Mouse (Mus musculus) hindbrain, embryonic 12.5 days (tissue): ENCODE data around the gene Lenep. TPM values are rescaled to one million over a fixed set of nuclear protein-coding genes. Genes with fewer than 3 reads are reported as not detected.

Experiments used
- ATAC-seq: fragments of 200-750 bp; cut with Nextera tagmentation; 2 replicates; pipeline ENCODE4 v1.8.0; 2017; ENCODE audit warnings: moderate TSS enrichment; ENCODE audit not compliant: low FRiP score
- H3K27ac ChIP-seq: fragments of 300-500 bp; sonication (generic); 2 replicates; pipeline ENCODE4 v1.5.1; 2016; ENCODE audit warnings: mild to moderate bottlenecking
- H3K27me3 ChIP-seq: fragments of 300-500 bp; sonication (generic); 2 replicates; pipeline ENCODE4 v1.6.1; 2016; ENCODE audit warnings: mild to moderate bottlenecking
- H3K36me3 ChIP-seq: fragments of 300-500 bp; sonication (generic); 2 replicates; pipeline ENCODE4 v1.6.1; 2016; ENCODE audit warnings: mild to moderate bottlenecking
- H3K4me1 ChIP-seq: fragments of 300-500 bp; sonication (generic); 2 replicates; pipeline ENCODE4 v1.6.1; 2016
- H3K4me2 ChIP-seq: fragments of 300-500 bp; sonication (generic); replicated peaks from 2 replicates; pipeline ENCODE4 v1.6.1; 2016; ENCODE audit warnings: mild to moderate bottlenecking
- H3K4me3 ChIP-seq: fragments of 300-500 bp; sonication (generic); 2 replicates; pipeline ENCODE4 v1.5.1; 2016; ENCODE audit warnings: mild to moderate bottlenecking
- H3K9ac ChIP-seq: fragments of 300-500 bp; sonication (generic); 2 replicates; pipeline ENCODE4 v1.6.1; 2016; ENCODE audit warnings: mild to moderate bottlenecking, moderate library complexity
- H3K9me3 ChIP-seq: fragments of 300-500 bp; sonication (generic); replicated peaks from 2 replicates; pipeline ENCODE4 v1.6.1; 2016; ENCODE audit warnings: mild to moderate bottlenecking
- WGBS: fragments of 180-500 bp; shearing (Covaris S2); methylation state at CpG from one replicate; pipeline ENCODE4 v1.1.7; 2016; 5-methylcytosine and 5-hydroxymethylcytosine counted together
- polyA plus RNA-seq: library from polyadenylated mRNA; unstranded; fragments of >200 nt; fragmentation: Nextera tagmentation; extraction: Ambion mirVana; gene quantifications from 2 replicates; pipeline ENCODE4 v1.2.1, GENCODE M21; 2016

Lenep gene
- 1.0 and 1.5 TPM in 2 replicates for polyA plus RNA-seq

DNA sequence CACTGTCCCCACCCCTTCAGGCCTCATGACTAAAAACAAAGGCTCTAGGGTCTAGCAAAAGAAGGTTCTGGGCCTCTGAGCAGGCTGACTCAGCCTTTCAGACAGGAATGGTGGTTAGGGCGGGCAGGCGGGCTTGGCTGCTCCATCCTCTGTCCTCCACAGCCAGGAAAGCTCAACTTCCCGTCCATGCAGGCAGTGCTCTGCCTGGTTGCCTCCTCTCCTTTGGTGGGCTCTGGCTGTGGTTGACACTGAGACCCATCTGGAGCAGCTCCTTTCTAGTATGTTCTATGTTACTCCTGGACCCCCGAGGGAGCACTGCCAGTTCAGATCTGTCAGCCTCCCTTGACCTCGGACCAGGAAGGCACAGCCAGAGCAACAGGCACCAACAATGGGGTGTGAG, at the start of gene Lenep:
Gene Lenep, minus strand, starts transcription at position 101 of the 400 bp plus-strand sequence.
- Histone ChIP-seq H3K9ac (no peak within 1 kb of the TSS), H3K27ac (no peak within 1 kb of the TSS), H3K4me3 (no peak within 1 kb of the TSS), H3K4me2 (no peak within 1 kb of the TSS), H3K9me3 (no peaks in the 10 kb centered on the region), H3K27me3 (no peaks in the 10 kb centered on the region), H3K36me3 (peaks cover 40% of the 10 kb centered on the region), H3K4me1 (no peaks in the 10 kb centered on the region)
- ATAC-seq, result no peak
- WGBS, result 69% methylated on average over 5 of the region's 5 CpGs

DNA sequence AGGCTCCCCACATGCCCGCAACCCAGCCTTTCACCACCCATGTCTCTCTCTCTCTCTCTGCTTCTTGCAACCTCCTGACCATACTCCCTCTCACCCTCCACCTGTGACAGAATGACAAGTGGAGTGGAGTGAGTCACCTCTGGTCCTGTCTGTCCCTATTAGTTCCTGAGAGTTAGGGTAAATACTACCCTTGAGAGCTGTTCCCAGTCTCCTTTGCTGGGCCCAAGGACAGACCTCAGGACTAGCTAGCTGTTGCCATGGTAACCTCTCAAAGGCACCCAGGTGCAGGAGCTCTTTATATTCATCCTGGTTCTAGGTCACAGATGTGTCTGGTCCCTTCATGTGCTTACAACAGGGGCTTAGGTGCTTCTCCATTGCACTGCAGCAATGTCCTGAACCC, 49.3 kb upstream of the Lenep start:
- Histone ChIP-seq H3K4me2 (no peak overlapping the region), H3K9me3 (no peaks in the 10 kb centered on the region), H3K4me1 (peaks cover 8% of the 10 kb centered on the region), H3K36me3 (no peaks in the 10 kb centered on the region), H3K9ac (no peak overlapping the region), H3K4me3 (no peak overlapping the region), H3K27ac (no peak overlapping the region), H3K27me3 (no peaks in the 10 kb centered on the region)
- WGBS, result 77% methylated on average over 1 of the region's 1 CpGs
- ATAC-seq, result no peak

DNA sequence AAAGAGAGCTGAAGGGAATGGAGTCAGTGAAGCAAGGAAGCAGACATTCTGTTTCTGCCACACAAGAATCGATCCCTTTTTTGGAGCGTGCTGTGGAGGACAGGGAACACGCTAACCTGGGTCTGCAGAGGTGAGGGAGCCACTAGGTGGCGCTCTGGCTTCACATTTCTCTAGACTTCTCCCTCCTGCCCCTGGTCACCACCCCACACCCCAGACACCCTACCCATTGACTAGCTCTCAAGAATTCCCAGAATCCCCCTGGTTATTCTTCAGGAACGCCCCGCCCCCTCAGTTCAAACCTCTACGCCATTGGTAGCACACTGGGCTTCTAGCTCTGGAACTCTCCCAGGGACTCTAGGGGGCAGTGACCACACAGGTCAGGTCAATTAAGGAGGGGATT, 46.9 kb upstream of the Lenep start:
- Histone ChIP-seq H3K4me3 (no peak overlapping the region), H3K36me3 (no peaks in the 10 kb centered on the region), H3K4me1 (peaks cover 6% of the 10 kb centered on the region; the same call in 1 of the 2 replicates), H3K9ac (no peak overlapping the region), H3K9me3 (no peaks in the 10 kb centered on the region), H3K27me3 (no peaks in the 10 kb centered on the region), H3K4me2 (no peak overlapping the region), H3K27ac (no peak overlapping the region)
- WGBS, result 38% methylated on average over 7 of the region's 7 CpGs
- peak; percentile 35 for ATAC-seq

DNA sequence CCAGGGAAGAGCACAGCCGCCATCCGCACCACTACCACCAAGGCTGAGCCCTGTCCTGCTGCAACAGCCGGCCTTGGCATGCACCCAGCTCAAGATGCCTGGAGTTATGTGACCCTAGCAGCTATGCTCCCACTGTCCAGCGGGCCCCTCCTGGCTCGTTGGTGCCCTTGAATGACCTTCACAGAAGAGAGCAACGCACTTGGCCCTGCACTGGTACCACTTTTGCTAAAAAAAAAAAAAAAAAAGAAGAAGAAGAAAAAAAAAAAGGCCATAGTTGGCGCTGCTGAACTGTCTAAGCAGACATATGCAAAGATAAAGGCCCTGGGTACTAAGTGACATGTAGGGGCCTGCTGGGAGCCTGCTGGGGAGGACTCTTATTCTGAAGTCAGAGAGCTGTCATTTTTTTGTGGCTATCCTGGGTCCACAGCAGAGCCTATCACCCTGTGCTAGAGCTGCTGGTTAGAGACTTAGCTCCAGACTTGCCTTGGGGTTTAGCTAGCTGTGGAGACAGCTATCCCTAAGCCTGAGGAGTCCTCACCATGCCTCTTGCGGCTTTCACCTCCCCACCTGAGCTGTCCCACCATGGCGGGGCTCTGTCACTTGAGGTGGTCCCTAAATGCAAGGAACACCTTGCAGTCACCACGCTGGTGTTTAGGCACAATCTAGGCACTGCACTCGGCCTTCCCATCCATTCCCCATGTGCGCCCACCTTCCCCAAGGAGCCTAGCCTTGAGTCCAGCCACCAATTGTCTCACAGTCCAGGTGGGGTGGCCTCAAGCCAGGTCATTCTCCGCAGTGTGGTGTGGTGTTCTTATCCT, 46.3 kb upstream of the Lenep start:
- ATAC-seq, result peak; percentile 18; the same call in 1 of the 2 replicates
- Histone ChIP-seq H3K27me3 (no peaks in the 10 kb centered on the region), H3K4me2 (no peak overlapping the region), H3K36me3 (no peaks in the 10 kb centered on the region), H3K27ac (no peak overlapping the region), H3K9me3 (no peaks in the 10 kb centered on the region), H3K4me3 (no peak overlapping the region), H3K4me1 (peaks cover 6% of the 10 kb centered on the region; the same call in 1 of the 2 replicates), H3K9ac (no peak overlapping the region)
- 69% methylated on average over 13 of the region's 13 CpGs for WGBS

DNA sequence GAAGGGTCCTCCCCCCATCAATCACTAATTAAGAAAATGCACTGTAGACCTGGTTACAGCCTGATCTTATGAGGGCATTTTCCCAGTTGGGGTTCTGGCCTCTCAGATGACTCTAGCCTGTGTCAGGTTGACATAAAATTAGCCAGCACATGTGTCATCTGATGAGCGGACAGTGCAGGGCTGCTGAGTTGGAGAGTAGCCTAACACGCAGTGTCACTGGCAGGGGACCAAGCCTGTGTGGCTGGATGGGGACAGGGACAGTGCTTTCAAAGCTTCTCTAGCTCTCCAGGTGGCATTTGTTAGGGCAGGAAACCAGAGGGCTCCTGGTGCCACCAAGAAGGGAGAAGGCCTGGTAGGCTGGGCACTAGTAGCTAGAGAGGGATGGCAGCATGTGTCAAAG, 38.1 kb upstream of the Lenep start:
- WGBS, result 93% methylated on average over 2 of the region's 2 CpGs
- no peaks in the 10 kb centered on the region for H3K27me3 ChIP-seq
- H3K4me2 ChIP-seq, result no peak overlapping the region
- no peak overlapping the region for H3K27ac ChIP-seq
- no peaks in the 10 kb centered on the region for H3K9me3 ChIP-seq
- H3K9ac ChIP-seq, result no peak overlapping the region
- H3K4me3 ChIP-seq, result no peak overlapping the region
- no peak for ATAC-seq
- peaks cover 16% of the 10 kb centered on the region for H3K4me1 ChIP-seq
- no peaks in the 10 kb centered on the region for H3K36me3 ChIP-seq

DNA sequence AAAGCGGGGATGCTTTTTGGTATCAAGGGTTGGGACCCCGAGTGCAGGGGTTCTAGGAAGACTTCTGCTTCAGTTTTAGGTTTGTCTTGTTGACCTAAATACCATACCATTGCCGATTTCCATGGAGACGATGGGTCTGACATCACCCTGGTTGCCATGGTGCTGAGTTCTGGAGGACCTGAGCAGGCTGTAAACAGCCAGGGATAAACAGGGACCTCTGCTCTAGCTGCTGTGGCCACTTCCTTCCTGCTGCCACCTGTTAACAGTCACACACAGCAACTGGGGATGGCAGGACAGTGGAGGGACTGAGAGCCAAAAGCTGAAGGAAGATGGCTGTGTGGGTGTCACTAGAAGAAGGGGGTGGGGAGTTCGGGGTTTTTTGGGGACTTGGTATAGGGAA, 34.7 kb upstream of the Lenep start:
- no peaks in the 10 kb centered on the region for H3K27me3 ChIP-seq
- ATAC-seq, result no peak
- H3K36me3 ChIP-seq, result peaks cover 27% of the 10 kb centered on the region
- peak overlapping the region; percentile 35 for H3K4me3 ChIP-seq
- H3K4me1 ChIP-seq, result peaks cover 21% of the 10 kb centered on the region
- 30% methylated on average over 5 of the region's 5 CpGs for WGBS
- H3K9ac ChIP-seq, result peak overlapping the region; percentile 13
- no peak overlapping the region for H3K27ac ChIP-seq
- H3K4me2 ChIP-seq, result peak overlapping the region; percentile 54
- H3K9me3 ChIP-seq, result no peaks in the 10 kb centered on the region

DNA sequence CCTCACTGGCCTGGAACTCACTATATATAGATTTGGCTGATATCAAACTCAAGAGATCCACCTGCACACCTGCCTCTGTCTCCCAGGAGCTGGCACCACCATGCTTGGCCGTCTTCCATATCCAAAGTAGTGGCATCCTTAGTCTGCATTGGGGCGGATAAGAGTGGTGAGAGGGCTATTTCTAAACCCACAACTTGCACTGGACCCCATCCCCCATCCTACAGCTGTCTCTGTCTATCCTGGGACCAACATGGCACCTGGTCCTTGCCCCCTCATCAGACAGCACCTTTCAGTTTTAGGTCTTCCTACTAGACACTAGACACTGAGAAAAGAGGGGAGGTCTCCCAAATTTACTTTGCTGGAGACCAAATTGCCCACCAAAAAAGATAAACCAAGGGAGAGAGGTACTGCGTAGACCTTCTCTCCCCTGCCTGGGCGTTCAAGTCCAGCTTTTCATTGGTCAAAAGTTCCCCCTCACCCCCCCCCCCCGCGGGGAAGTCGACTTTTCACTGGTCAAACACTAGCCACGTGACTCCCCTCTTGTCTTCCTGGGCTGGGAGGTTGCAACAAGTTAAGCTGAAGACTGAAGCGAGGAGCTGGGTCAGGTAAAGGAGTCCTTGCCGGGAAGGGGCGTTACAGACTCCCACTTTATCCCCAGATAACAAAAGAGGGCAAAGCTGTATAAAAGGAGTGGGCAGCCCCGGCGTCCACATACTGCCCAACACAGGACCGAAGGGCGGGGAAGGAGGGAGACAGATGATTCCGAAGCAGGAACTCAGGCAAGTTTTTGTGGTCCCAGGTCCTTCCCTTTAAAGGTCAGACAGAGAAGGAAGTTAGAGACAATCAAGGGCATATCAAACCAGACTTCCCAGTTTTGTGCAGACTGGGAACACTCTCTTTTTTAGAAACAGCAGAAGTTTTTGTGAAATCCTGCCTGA, 33.9 kb upstream of the Lenep start, which contains the start of gene Pbxip1:
Gene Pbxip1, plus strand, starts transcription at position 531 of the 938 bp plus-strand sequence.
- peak within 1 kb of the TSS; percentile 54 for H3K4me2 ChIP-seq
- H3K9me3 ChIP-seq, result no peaks in the 10 kb centered on the region
- peaks cover 30% of the 10 kb centered on the region for H3K36me3 ChIP-seq
- peak within 1 kb of the TSS; percentile 13 for H3K9ac ChIP-seq
- peak; percentile 57 for ATAC-seq
- H3K27me3 ChIP-seq, result no peaks in the 10 kb centered on the region
- WGBS, result 4% methylated on average over 16 of the region's 16 CpGs
- no peak within 1 kb of the TSS for H3K27ac ChIP-seq
- peak within 1 kb of the TSS; percentile 35 for H3K4me3 ChIP-seq
- H3K4me1 ChIP-seq, result peaks cover 25% of the 10 kb centered on the region

DNA sequence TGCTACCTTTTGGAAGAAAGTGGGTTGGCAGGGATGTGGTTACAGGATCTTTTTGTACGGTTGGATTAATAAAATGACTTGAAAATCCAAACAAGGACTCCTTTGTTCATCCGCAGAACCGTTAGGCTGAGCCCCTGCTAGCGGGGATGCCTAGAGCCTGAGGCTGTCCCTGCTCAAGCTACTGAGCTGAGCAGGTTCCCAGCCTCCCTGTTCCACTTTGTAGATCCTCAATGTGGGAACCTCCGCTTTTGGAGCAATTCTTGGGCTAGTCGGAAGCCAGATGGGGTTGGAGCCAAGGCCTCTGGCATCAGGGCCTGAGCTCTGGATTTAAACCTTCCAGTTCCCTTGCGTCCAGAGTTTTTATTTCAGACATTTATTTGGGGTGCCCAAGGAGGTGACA, 32.4 kb upstream of the Lenep start:
- Histone ChIP-seq H3K4me2 (no peak overlapping the region), H3K27me3 (no peaks in the 10 kb centered on the region), H3K9me3 (no peaks in the 10 kb centered on the region), H3K4me3 (no peak overlapping the region), H3K27ac (peak overlapping the region; percentile 35; the same call in 1 of the 2 replicates), H3K9ac (no peak overlapping the region; the same call in 1 of the 2 replicates), H3K36me3 (peaks cover 30% of the 10 kb centered on the region), H3K4me1 (peaks cover 34% of the 10 kb centered on the region)
- 69% methylated on average over 7 of the region's 7 CpGs for WGBS
- ATAC-seq, result no peak

DNA sequence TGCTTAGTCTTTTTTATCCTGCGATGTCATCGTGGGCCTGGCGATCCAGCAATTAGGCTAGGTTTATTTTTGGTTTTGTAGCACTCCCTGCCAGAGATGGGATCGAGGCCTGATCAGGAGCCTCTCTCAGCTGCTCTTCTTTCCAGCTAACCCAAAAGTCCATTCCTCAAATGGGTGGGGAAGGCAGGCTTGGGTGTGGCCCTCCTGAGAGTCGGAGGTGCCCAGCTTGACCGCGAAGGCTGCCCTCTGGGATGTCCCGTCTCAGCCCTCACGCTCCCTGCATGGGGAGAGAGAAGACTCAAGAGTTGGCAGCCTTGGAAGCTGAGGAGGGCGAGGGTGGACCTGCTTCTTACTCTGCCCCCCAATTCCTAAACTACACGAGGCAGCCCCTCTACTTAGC, 31.9 kb upstream of the Lenep start:
- Histone ChIP-seq H3K36me3 (peaks cover 30% of the 10 kb centered on the region), H3K4me1 (peaks cover 34% of the 10 kb centered on the region), H3K4me3 (no peak overlapping the region), H3K27ac (peak overlapping the region; percentile 35; the same call in 1 of the 2 replicates), H3K27me3 (no peaks in the 10 kb centered on the region), H3K9me3 (no peaks in the 10 kb centered on the region), H3K4me2 (no peak overlapping the region), H3K9ac (no peak overlapping the region; the same call in 1 of the 2 replicates)
- 89% methylated on average over 11 of the region's 11 CpGs for WGBS
- ATAC-seq, result no peak

DNA sequence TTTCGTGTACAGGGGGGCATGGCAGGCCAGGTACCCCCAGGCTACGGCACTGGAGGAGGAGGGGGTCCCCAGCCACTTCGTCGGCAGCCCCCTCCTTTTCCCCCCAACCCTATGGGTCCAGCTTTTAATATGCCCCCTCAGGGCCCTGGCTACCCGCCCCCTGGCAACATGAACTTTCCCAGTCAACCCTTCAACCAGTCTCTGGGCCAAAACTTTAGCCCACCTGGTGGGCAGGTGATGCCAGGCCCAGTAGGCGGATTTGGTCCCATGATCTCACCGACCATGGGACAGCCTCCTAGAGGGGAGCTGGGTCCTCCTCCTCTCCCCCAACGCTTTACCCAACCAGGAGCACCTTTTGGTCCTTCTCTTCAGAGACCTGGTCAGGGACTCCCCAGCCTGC, 30.0 kb upstream of the Lenep start:
- no peaks in the 10 kb centered on the region for H3K9me3 ChIP-seq
- peaks cover 34% of the 10 kb centered on the region for H3K4me1 ChIP-seq
- no peak overlapping the region for H3K4me2 ChIP-seq
- H3K27me3 ChIP-seq, result no peaks in the 10 kb centered on the region
- peaks cover 34% of the 10 kb centered on the region for H3K36me3 ChIP-seq
- WGBS, result 90% methylated on average over 8 of the region's 8 CpGs
- H3K27ac ChIP-seq, result no peak overlapping the region
- no peak overlapping the region for H3K4me3 ChIP-seq
- H3K9ac ChIP-seq, result no peak overlapping the region
- ATAC-seq, result no peak

DNA sequence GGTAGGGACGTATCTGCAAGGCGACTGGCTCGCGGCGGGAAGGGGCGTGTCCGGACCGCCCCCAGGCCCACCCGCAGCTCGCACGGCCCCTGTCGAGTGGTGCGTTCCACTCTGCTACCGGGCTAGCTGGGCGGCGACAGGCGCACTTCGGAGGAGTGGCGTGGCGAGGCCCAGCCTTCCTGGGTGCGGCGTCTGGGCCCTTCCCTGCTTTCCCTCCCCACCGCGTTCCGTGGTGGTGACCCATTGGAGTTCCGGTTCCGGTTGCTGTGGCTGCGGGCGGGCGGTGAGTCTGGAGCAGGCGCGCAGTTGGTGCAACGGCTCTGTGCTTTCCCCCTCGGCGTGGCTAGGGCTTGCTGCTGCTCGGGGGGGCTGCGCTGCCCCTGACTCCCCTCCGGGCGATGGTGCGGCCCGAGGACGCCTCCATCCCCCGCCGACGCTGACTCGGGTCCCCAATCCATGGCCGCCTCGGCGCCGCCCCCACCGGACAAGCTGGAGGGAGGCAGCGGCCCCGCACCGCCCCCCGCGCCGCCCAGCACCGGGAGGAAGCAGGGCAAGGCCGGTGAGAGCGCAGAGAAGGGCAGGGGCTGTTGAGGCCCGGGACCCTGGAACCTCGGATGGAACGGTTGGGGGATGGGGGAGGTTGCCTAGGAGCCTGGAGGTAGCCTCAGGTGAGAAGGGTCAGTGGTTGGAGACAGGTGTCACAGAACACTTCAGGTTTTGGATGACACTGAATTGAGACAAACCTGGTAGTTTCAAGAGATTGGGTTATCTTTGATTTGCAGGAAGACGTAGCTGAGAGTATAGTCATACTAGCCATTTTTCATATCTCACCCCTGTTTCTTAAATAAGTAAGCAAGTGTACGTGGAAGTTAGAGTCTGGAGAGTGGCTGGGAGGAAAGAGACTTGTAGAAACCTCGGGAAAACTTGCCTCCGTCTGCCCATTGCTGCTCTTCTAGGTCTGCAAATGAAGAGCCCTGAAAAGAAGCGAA, 27.9 kb upstream of the Lenep start, which contains the start of gene Pygo2:
Gene Pygo2, plus strand, starts transcription at position 44 of the 989 bp plus-strand sequence.
- Histone ChIP-seq H3K4me3 (peak within 1 kb of the TSS; percentile 99), H3K4me2 (peak within 1 kb of the TSS; percentile 87), H3K9me3 (no peaks in the 10 kb centered on the region), H3K27me3 (no peaks in the 10 kb centered on the region), H3K9ac (peak within 1 kb of the TSS; percentile 99), H3K4me1 (peaks cover 18% of the 10 kb centered on the region), H3K36me3 (peaks cover 43% of the 10 kb centered on the region), H3K27ac (peak within 1 kb of the TSS; percentile 92)
- peak; percentile 98 for ATAC-seq
- 3% methylated on average over 61 of the region's 68 CpGs for WGBS
